Mouse (Mus musculus) urinary bladder, postnatal 25 days (tissue): ENCODE results near the gene Nmur1.

Experiments used
- DNase-seq: peaks from one replicate; pipeline ENCODE4 v3.0.0; 2022; ENCODE audit warnings: low spot score

Nmur1 gene

GRCm38 (mm10) chr1:86440887-86441723 is 15.1 kb upstream of the Nmur1 start:
- peak; percentile 46 for DNase-seq

- DNase-seq, result peak; percentile 93
Measured at GRCm38 (mm10) chr1:86440171-86440886, 14.3 kb upstream of the Nmur1 start.

GRCm38 (mm10) chr1:86439487-86440170 is 13.6 kb upstream of the Nmur1 start:
- no peak for DNase-seq

- DNase-seq, result no peak
Measured at GRCm38 (mm10) chr1:86438501-86438900, 12.5 kb upstream of the Nmur1 start.

GRCm38 (mm10) chr1:86438014-86438319 is 11.9 kb upstream of the Nmur1 start:
- DNase-seq, result no peak

- no peak for DNase-seq
Measured at GRCm38 (mm10) chr1:86437219-86438013, 11.4 kb upstream of the Nmur1 start.

GRCm38 (mm10) chr1:86435302-86435821 is 9.3 kb upstream of the Nmur1 start:
- peak; percentile 28 for DNase-seq

- peak; percentile 99 for DNase-seq
Measured at GRCm38 (mm10) chr1:86434439-86435201, 8.6 kb upstream of the Nmur1 start.

GRCm38 (mm10) chr1:86434001-86434400 is 8.0 kb upstream of the Nmur1 start:
- no peak for DNase-seq

- no peak for DNase-seq
Measured at GRCm38 (mm10) chr1:86433359-86433758, 7.3 kb upstream of the Nmur1 start.

- no peak for DNase-seq
Measured at GRCm38 (mm10) chr1:86432778-86433177, 6.8 kb upstream of the Nmur1 start.

GRCm38 (mm10) chr1:86430056-86430455 is 4.0 kb upstream of the Nmur1 start:
- DNase-seq, result peak; percentile 66

- DNase-seq, result no peak
Measured at GRCm38 (mm10) chr1:86424835-86425547, 1.0 kb downstream of the Nmur1 start.

- DNase-seq, result no peak
Measured at GRCm38 (mm10) chr1:86424336-86424735, 1.7 kb downstream of the Nmur1 start.

GRCm38 (mm10) chr1:86423879-86424278 is 2.1 kb downstream of the Nmur1 start:
- no peak for DNase-seq

GRCm38 (mm10) chr1:86421007-86421406 is 5.0 kb downstream of the Nmur1 start:
- DNase-seq, result no peak

- DNase-seq, result no peak
Measured at GRCm38 (mm10) chr1:86416321-86416720, 9.7 kb downstream of the Nmur1 start.

GRCm38 (mm10) chr1:86415612-86416184 is 10.3 kb downstream of the Nmur1 start:
- peak; percentile 41 for DNase-seq

GRCm38 (mm10) chr1:86415144-86415543 is 10.9 kb downstream of the Nmur1 start:
- DNase-seq, result no peak

- DNase-seq, result no peak
Measured at GRCm38 (mm10) chr1:86414715-86415114, 11.3 kb downstream of the Nmur1 start.
